Mouse (Mus musculus) testis, postnatal 10 days (tissue): ENCODE measurements around the gene Gpkow.
"Not testable (repeated sequence)": the region's sequence is repeated elsewhere in the genome, so short reads cannot be mapped to it uniquely, and the experiment has no call there.

ENCODE experiments used
- DNase-seq: peaks from one replicate; pipeline ENCODE4 v3.0.0; 2021; ENCODE audit warnings: low spot score

Gene Gpkow

GRCm38 (mm10) chrX:7745429-7745828 lies 48.5 kb downstream of the Gpkow start:
- DNase-seq: no peak

DNA sequence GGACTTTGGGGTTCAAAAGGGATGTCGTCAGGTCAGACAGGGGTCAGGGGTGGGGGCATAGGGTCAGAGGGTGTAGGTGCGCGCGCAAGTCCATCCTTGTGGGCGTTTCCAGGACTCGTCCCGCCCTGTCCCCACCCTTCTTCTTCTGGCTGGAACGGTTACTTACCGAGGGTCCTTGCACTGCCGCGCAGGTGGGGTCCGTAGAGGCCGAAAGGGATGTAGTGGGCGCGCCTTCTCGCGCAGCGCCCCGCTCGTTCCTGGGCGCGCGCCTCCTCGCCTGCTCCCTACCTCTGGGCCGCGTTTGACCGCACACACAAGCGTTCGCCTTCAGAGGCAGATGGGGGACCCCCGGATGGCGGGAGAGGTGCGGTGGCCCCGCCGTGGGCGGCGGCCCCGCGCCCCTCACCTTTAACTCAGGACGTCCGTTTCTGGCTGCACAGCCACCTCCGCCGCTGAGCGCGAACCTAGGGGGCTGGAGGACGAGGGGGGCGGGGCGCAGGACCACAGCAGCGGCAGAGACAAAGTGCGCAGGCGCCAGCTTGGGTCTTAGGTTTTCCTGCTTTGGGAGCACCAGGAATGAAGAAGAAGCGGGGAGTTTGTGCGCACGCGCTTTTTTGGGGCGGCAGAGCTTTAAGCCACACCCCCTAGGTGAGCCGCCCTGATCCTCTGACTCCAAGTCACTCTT lies 53.6 kb downstream of the Gpkow start, which contains the start of gene Ccdc120:
TSS of gene Ccdc120 (minus strand) at position 474 of the 685 bp plus-strand sequence.
- DNase-seq: peak; percentile 81

GRCm38 (mm10) chrX:7753627-7754026 lies 56.7 kb downstream of the Gpkow start:
- not testable (repeated sequence) for DNase-seq
